Mouse (Mus musculus) E14TG2a.4 (cell line): ENCODE data around the gene Ugt1a10.

Experiments used
- CTCF ChIP-seq: conservative IDR thresholded peaks from 2 replicates; pipeline ENCODE4 v1.5.1; 2014; ENCODE audit warnings: low read length
- POU5F1 ChIP-seq: IDR thresholded peaks from 2 replicates; pipeline ENCODE4 v1.6.1; 2014; ENCODE audit warnings: low read length, borderline replicate concordance

DNA sequence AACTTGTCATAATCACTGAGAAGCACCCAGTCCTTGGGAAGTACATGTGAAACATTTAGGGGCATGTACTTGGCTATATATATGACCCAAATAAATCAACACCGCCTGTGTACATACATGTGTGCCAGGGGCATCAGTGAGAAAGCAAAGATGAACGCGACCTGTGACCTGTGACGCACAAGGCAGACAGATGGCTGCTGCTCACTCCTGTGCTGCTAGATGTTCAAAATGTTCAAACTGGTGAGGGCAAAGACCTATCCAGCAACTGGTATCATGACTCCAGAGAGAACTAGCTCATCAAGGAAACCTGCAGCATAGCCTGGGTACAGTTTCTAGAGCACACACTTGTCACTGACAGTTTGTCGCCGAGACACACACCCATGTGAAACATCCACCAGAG is 212.3 kb downstream of the Ugt1a10 start:
- TF ChIP-seq CTCF (no peak), POU5F1 (no peak)
